Mouse (Mus musculus): Measurements from ENCODE around the gene Robo1. TPM values are rescaled to one million over a fixed set of nuclear protein-coding genes. Genes with fewer than 3 reads are reported as not detected.
A peak's percentile ranks its signal among the peaks of the same experiment; 100 is the strongest.

The Robo1 gene
- polyA plus RNA-seq, 1 experiment from 2014 or later = 66.9 TPM

GRCm38 (mm10) chr16:72393512-72393911 lies 85.4 kb downstream of the Robo1 start:
- WGBS = 45% methylated on average over 3 of the region's 3 CpGs
- no peak overlapping the region for H3K4me2 ChIP-seq
- no peak for ATAC-seq (replicated peaks)

GRCm38 (mm10) chr16:72398811-72399210 lies 90.7 kb downstream of the Robo1 start:
- no peaks in the 10 kb centered on the region for H3K9me3 ChIP-seq
- 25% methylated on average over 5 of the region's 5 CpGs for WGBS
- peaks cover 3% of the 10 kb centered on the region; the same call in 1 of the 2 replicates for H3K4me1 ChIP-seq
- no peak overlapping the region for H3K4me2 ChIP-seq
- H3K27me3 ChIP-seq (replicated peaks) = no peaks in the 10 kb centered on the region
- no peak overlapping the region for H3K9ac ChIP-seq
- ATAC-seq (replicated peaks) = 0 out of 2 replicates have a peak, but pooled peaks have one; percentile 45
- H3K4me3 ChIP-seq = no peak overlapping the region
- H3K36me3 ChIP-seq (replicated peaks) = no peaks in the 10 kb centered on the region
- H3K27ac ChIP-seq = no peak overlapping the region

More at GRCm38 (mm10) chr16:72393512-72393911, 85.4 kb downstream of the Robo1 start:
- no peaks in the 10 kb centered on the region for H3K9me3 ChIP-seq
- H3K27me3 ChIP-seq (replicated peaks) = no peaks in the 10 kb centered on the region
- H3K27ac ChIP-seq = no peak overlapping the region
- no peaks in the 10 kb centered on the region for H3K4me1 ChIP-seq
- H3K36me3 ChIP-seq (replicated peaks) = no peaks in the 10 kb centered on the region
- no peak overlapping the region for H3K9ac ChIP-seq
- H3K4me3 ChIP-seq = no peak overlapping the region

- Histone ChIP-seq H3K4me3 (no peak overlapping the region), H3K27me3 (replicated peaks) (no peaks in the 10 kb centered on the region), H3K9ac (no peak overlapping the region), H3K27ac (no peak overlapping the region), H3K9me3 (no peaks in the 10 kb centered on the region), H3K4me2 (peak overlapping the region; percentile 18; the same call in 1 of the 2 replicates), H3K4me1 (peaks cover 3% of the 10 kb centered on the region; the same call in 1 of the 2 replicates), H3K36me3 (replicated peaks) (no peaks in the 10 kb centered on the region)
- 0 out of 2 replicates have a peak, but pooled peaks have one; percentile 39 for ATAC-seq (replicated peaks)
- 19% methylated on average over 9 of the region's 9 CpGs for WGBS
Observed at GRCm38 (mm10) chr16:72402381-72402780, 94.3 kb downstream of the Robo1 start.

- Histone ChIP-seq H3K9ac (no peak overlapping the region), H3K4me1 (0 out of 2 replicates have a peak, but pooled peaks cover 6% of the 10 kb centered on the region), H3K4me3 (no peak overlapping the region), H3K9me3 (no peaks in the 10 kb centered on the region), H3K27ac (no peak overlapping the region), H3K36me3 (replicated peaks) (no peaks in the 10 kb centered on the region), H3K27me3 (replicated peaks) (no peaks in the 10 kb centered on the region), H3K4me2 (no peak overlapping the region)
- no peak for ATAC-seq (replicated peaks)
- 70% methylated on average over 1 of the region's 1 CpGs for WGBS
Observed at GRCm38 (mm10) chr16:72409820-72410219, 101.7 kb downstream of the Robo1 start.

- 32% methylated on average over 5 of the region's 5 CpGs for WGBS
- 0 out of 2 replicates have a peak, but pooled peaks cover 6% of the 10 kb centered on the region for H3K4me1 ChIP-seq
- H3K9me3 ChIP-seq = no peaks in the 10 kb centered on the region
- no peak overlapping the region for H3K27ac ChIP-seq
- ATAC-seq (replicated peaks) = no peak
- H3K9ac ChIP-seq = no peak overlapping the region
- no peaks in the 10 kb centered on the region for H3K36me3 ChIP-seq (replicated peaks)
- no peaks in the 10 kb centered on the region for H3K27me3 ChIP-seq (replicated peaks)
- H3K4me2 ChIP-seq = no peak overlapping the region
- no peak overlapping the region for H3K4me3 ChIP-seq
Observed at GRCm38 (mm10) chr16:72411669-72412270, 103.7 kb downstream of the Robo1 start.

GRCm38 (mm10) chr16:72412879-72413278 lies 104.8 kb downstream of the Robo1 start:
- H3K9me3 ChIP-seq = no peaks in the 10 kb centered on the region
- no peak overlapping the region for H3K4me3 ChIP-seq
- no peaks in the 10 kb centered on the region for H3K36me3 ChIP-seq (replicated peaks)
- no peaks in the 10 kb centered on the region for H3K27me3 ChIP-seq (replicated peaks)
- no peak for ATAC-seq (replicated peaks)
- H3K27ac ChIP-seq = no peak overlapping the region
- H3K9ac ChIP-seq = no peak overlapping the region
- H3K4me1 ChIP-seq = 0 out of 2 replicates have a peak, but pooled peaks cover 6% of the 10 kb centered on the region
- H3K4me2 ChIP-seq = no peak overlapping the region
- WGBS = 76% methylated on average over 7 of the region's 7 CpGs

- Histone ChIP-seq H3K4me3 (no peak overlapping the region), H3K27me3 (replicated peaks) (no peaks in the 10 kb centered on the region), H3K36me3 (replicated peaks) (no peaks in the 10 kb centered on the region), H3K9ac (no peak overlapping the region), H3K9me3 (no peaks in the 10 kb centered on the region), H3K4me1 (no peaks in the 10 kb centered on the region), H3K27ac (no peak overlapping the region), H3K4me2 (no peak overlapping the region)
- no peak for ATAC-seq (replicated peaks)
- 82% methylated on average over 5 of the region's 5 CpGs for WGBS
Observed at GRCm38 (mm10) chr16:72419328-72420066, 111.4 kb downstream of the Robo1 start.

- H3K4me2 ChIP-seq = no peak overlapping the region
- ATAC-seq (replicated peaks) = no peak
- no peak overlapping the region for H3K4me3 ChIP-seq
- no peaks in the 10 kb centered on the region for H3K9me3 ChIP-seq
- no peaks in the 10 kb centered on the region for H3K27me3 ChIP-seq (replicated peaks)
- H3K4me1 ChIP-seq = no peaks in the 10 kb centered on the region
- H3K9ac ChIP-seq = no peak overlapping the region
- H3K27ac ChIP-seq = no peak overlapping the region
- WGBS = 78% methylated on average over 4 of the region's 4 CpGs
- H3K36me3 ChIP-seq (replicated peaks) = no peaks in the 10 kb centered on the region
Observed at GRCm38 (mm10) chr16:72422426-72422825, 114.3 kb downstream of the Robo1 start.

GRCm38 (mm10) chr16:72434396-72434795 lies 126.3 kb downstream of the Robo1 start:
- Histone ChIP-seq H3K9me3 (no peaks in the 10 kb centered on the region), H3K36me3 (replicated peaks) (no peaks in the 10 kb centered on the region), H3K4me2 (no peak overlapping the region), H3K4me3 (no peak overlapping the region), H3K27ac (no peak overlapping the region), H3K4me1 (no peaks in the 10 kb centered on the region), H3K27me3 (replicated peaks) (no peaks in the 10 kb centered on the region), H3K9ac (no peak overlapping the region)
- no peak; the same call in 1 of the 2 replicates for ATAC-seq (replicated peaks)

- no peak for ATAC-seq (replicated peaks)
- H3K9me3 ChIP-seq = no peaks in the 10 kb centered on the region
- peak overlapping the region; percentile 20 for H3K4me2 ChIP-seq
- H3K4me1 ChIP-seq = 0 out of 2 replicates have a peak, but pooled peaks cover 2% of the 10 kb centered on the region
- no peak overlapping the region for H3K9ac ChIP-seq
- H3K36me3 ChIP-seq (replicated peaks) = no peaks in the 10 kb centered on the region
- H3K27me3 ChIP-seq (replicated peaks) = no peaks in the 10 kb centered on the region
- H3K27ac ChIP-seq = no peak overlapping the region
- 33% methylated on average over 18 of the region's 18 CpGs for WGBS
- no peak overlapping the region for H3K4me3 ChIP-seq
Observed at GRCm38 (mm10) chr16:72444428-72445135, 136.5 kb downstream of the Robo1 start.

GRCm38 (mm10) chr16:72458155-72458554 lies 150.0 kb downstream of the Robo1 start:
- 54% methylated on average over 10 of the region's 10 CpGs for WGBS
- Histone ChIP-seq H3K4me2 (no peak overlapping the region), H3K27ac (no peak overlapping the region), H3K9ac (no peak overlapping the region), H3K36me3 (replicated peaks) (no peaks in the 10 kb centered on the region), H3K27me3 (replicated peaks) (no peaks in the 10 kb centered on the region), H3K4me1 (no peaks in the 10 kb centered on the region), H3K9me3 (no peaks in the 10 kb centered on the region), H3K4me3 (no peak overlapping the region)
- ATAC-seq (replicated peaks) = no peak

GRCm38 (mm10) chr16:72458576-72458975 lies 150.5 kb downstream of the Robo1 start:
- Histone ChIP-seq H3K4me1 (no peaks in the 10 kb centered on the region), H3K4me3 (no peak overlapping the region), H3K27ac (no peak overlapping the region), H3K9ac (no peak overlapping the region), H3K9me3 (no peaks in the 10 kb centered on the region), H3K36me3 (replicated peaks) (no peaks in the 10 kb centered on the region), H3K4me2 (no peak overlapping the region), H3K27me3 (replicated peaks) (no peaks in the 10 kb centered on the region)
- no peak for ATAC-seq (replicated peaks)
- 56% methylated on average over 10 of the region's 10 CpGs for WGBS

All from midbrain, embryonic 15.5 days (tissue).